ENCODE assay signal across 16 mouse cellular contexts in the genomic region with DNA sequence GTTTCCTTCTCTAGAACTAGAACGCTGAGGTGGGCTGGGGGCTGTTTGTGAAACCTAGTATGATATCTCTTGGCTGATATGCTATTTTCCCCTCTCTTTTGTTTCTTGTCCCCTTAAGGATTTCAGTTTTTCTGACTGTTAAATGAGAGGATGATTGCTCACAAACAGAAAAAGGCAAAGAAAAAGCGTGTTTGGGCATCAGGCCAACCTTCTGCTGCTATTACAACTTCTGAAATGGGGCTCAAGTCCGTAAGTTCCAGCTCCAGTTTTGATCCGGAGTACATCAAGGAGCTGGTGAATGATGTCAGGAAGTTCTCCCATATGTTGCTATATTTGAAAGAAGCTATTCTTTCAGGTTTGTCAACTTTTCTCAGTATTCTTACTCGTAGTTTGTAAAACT. TPM values are rescaled to one million over a fixed set of nuclear protein-coding genes. Genes with fewer than 3 reads are reported as not detected.
DNase-seq lines count a peak whose midpoint lies in the region; ATAC-seq lines count a peak whose summit lies in the region.
"Had no signal": no experiment of that assay in that cellular context is flagged by ENCODE, and none has a peak within 500 bp of the region (broad histone marks: within the 10 kb centered on the region; RNA-seq: fewer than 3 reads in every experiment).

No protein-coding gene starts in this region.

- no peak overlapping the region for H3K9ac ChIP-seq in lung, embryonic 15.5 days
- peak overlapping the region; percentile 60; the same call in 1 of the 2 replicates for H3K9ac ChIP-seq in heart, embryonic 13.5 days
- H3K9ac ChIP-seq: neural tube, embryonic 12.5 days had no signal

- H3K4me1 ChIP-seq in heart, embryonic 10.5 days, result peaks cover 26% of the 10 kb centered on the region
- peaks cover 23% of the 10 kb centered on the region for H3K4me1 ChIP-seq in lung, embryonic 15.5 days
- H3K4me1 ChIP-seq in heart, embryonic 13.5 days, result peaks cover 46% of the 10 kb centered on the region
- peaks cover 6% of the 10 kb centered on the region for H3K4me1 ChIP-seq in hindbrain, embryonic 10.5 days (replicated peaks)
- H3K4me1 ChIP-seq: neural tube, embryonic 12.5 days had no signal

- 54% methylated on average over 5 of the region's 5 CpGs for WGBS in heart, embryonic 10.5 days
- 24% methylated on average over 5 of the region's 5 CpGs for WGBS in lung, embryonic 15.5 days
- 34% methylated on average over 5 of the region's 5 CpGs for whole genome bisulfite sequencing in heart, embryonic 13.5 days
- 83% methylated on average over 5 of the region's 5 CpGs for WGBS in hindbrain, embryonic 10.5 days

- peak; percentile 86 for DNase-seq in heart, adult 11 months
- DNase-seq in heart, embryonic 10.5 days (ENCODE audit: low spot score), result no peak
- DNase-seq in lung, postnatal 25 days (ENCODE audit: low spot score), result no peak
- DNase-seq in lung, postnatal 14 days, result peak; percentile 53
- no peak for DNase-seq in hindbrain, embryonic 10.5 days (ENCODE audit: low spot score)
- no peak for DNase-seq in spleen, postnatal 4 days (ENCODE audit: low spot score in 2 of 2)
- DNase-seq: cerebellum, adult 11 months; left cerebral cortex, postnatal 4 days; midbrain, embryonic 14.5 days; spleen, adult 18-20 months had no signal

- H3K27ac ChIP-seq in heart, embryonic 10.5 days, result no peak overlapping the region
- H3K27ac ChIP-seq in lung, embryonic 15.5 days, result 0 out of 2 replicates have a peak overlapping the region, but pooled peaks have one; percentile 21
- H3K27ac ChIP-seq in heart, embryonic 13.5 days (replicated peaks), result peak overlapping the region; percentile 48; the same call in 1 of the 2 replicates
- H3K27ac ChIP-seq in hindbrain, embryonic 10.5 days, result no peak overlapping the region
- H3K27ac ChIP-seq: neural tube, embryonic 12.5 days had no signal

- H3K4me3 ChIP-seq in heart, embryonic 10.5 days, result no peak overlapping the region
- H3K4me3 ChIP-seq in lung, embryonic 15.5 days, result 0 out of 2 replicates have a peak overlapping the region, but pooled peaks have one; percentile 4
- H3K4me3 ChIP-seq in heart, embryonic 13.5 days, result no peak overlapping the region
- H3K4me3 ChIP-seq in hindbrain, embryonic 10.5 days, result no peak overlapping the region
- H3K4me3 ChIP-seq: erythroblast, embryonic 14.5 days; neural tube, embryonic 12.5 days had no signal

- H3K36me3 ChIP-seq in heart, embryonic 10.5 days, result peaks cover 17% of the 10 kb centered on the region
- H3K36me3 ChIP-seq in lung, embryonic 15.5 days, result no peaks in the 10 kb centered on the region; the same call in 1 of the 2 replicates
- H3K36me3 ChIP-seq in heart, embryonic 13.5 days, result peaks cover 22% of the 10 kb centered on the region
- H3K36me3 ChIP-seq in hindbrain, embryonic 10.5 days, result no peaks in the 10 kb centered on the region
- H3K36me3 ChIP-seq: neural tube, embryonic 12.5 days had no signal

- no peak for ATAC-seq in lung, embryonic 15.5 days (ENCODE audit: borderline replicate concordance, extremely low read depth, low FRiP score, low TSS enrichment)
- ATAC-seq in heart, embryonic 13.5 days (ENCODE audit: extremely low read depth, insufficient number of reproducible peaks, low FRiP score, low TSS enrichment), result no peak
- ATAC-seq: intestine, embryonic 16.5 days; Patski had no signal

- 0 out of 2 replicates have a peak overlapping the region, but pooled peaks have one; percentile 23 for H3K4me2 ChIP-seq in lung, embryonic 15.5 days
- H3K4me2 ChIP-seq in heart, embryonic 13.5 days, result peak overlapping the region; percentile 49
- H3K4me2 ChIP-seq: neural tube, embryonic 12.5 days had no signal

- H3K27me3 ChIP-seq in heart, embryonic 10.5 days (ENCODE audit: insufficient read depth, poor library complexity, severe bottlenecking), result no peaks in the 10 kb centered on the region
- no peaks in the 10 kb centered on the region for H3K27me3 ChIP-seq in lung, embryonic 15.5 days
- no peaks in the 10 kb centered on the region for H3K27me3 ChIP-seq in heart, embryonic 13.5 days (replicated peaks)
- no peaks in the 10 kb centered on the region; the same call in 1 of the 2 replicates for H3K27me3 ChIP-seq in hindbrain, embryonic 10.5 days (ENCODE audit: insufficient read depth, poor library complexity, severe bottlenecking)
- H3K27me3 ChIP-seq: neural tube, embryonic 12.5 days; Patski had no signal

- no peaks in the 10 kb centered on the region for H3K9me3 ChIP-seq in heart, embryonic 10.5 days
- H3K9me3 ChIP-seq in lung, embryonic 15.5 days, result no peaks in the 10 kb centered on the region
- no peaks in the 10 kb centered on the region for H3K9me3 ChIP-seq in heart, embryonic 13.5 days
- no peaks in the 10 kb centered on the region for H3K9me3 ChIP-seq in hindbrain, embryonic 10.5 days
- H3K9me3 ChIP-seq: neural tube, embryonic 12.5 days had no signal

RNA-seq across cellular contexts. Expression of a gene that starts 21.4 kb away (rescaled TPM):
- polyA plus RNA-seq in heart, embryonic 10.5 days (2016; fragmentation: Nextera tagmentation; extraction: Ambion mirVana), result 68.3 and 92.7 TPM in 2 replicates
- 55.9 and 59.5 TPM in 2 replicates for polyA plus RNA-seq in lung, embryonic 15.5 days (2015; fragmentation: Nextera tagmentation; extraction: Ambion mirVana)
- 46.3 and 47.2 TPM in 2 replicates for polyA plus RNA-seq in heart, embryonic 13.5 days (2015; fragmentation: Nextera tagmentation; extraction: Ambion mirVana)
- polyA plus RNA-seq in hindbrain, embryonic 10.5 days (2016; fragmentation: Nextera tagmentation; extraction: Ambion mirVana), result 23.3 and 31.8 TPM in 2 replicates
- polyA plus RNA-seq: erythroblast, embryonic 14.5 days had no signal

Comparison
In these comparisons a context has a peak if more than half of its experiments do, and no peak if none do; other contexts are left out.
1. DNase-seq: peak in heart, adult 11 months (single experiment) and lung, postnatal 14 days (single experiment); none in heart, embryonic 10.5 days (single experiment), lung, postnatal 25 days (single experiment), hindbrain, embryonic 10.5 days (single experiment) and spleen, postnatal 4 days (0 of 2).
2. H3K27ac ChIP-seq: peak in lung, embryonic 15.5 days (single experiment) and heart, embryonic 13.5 days (single experiment); none in heart, embryonic 10.5 days (single experiment) and hindbrain, embryonic 10.5 days (single experiment).